Mouse (Mus musculus): ENCODE data around the gene Il17c.

DNA sequence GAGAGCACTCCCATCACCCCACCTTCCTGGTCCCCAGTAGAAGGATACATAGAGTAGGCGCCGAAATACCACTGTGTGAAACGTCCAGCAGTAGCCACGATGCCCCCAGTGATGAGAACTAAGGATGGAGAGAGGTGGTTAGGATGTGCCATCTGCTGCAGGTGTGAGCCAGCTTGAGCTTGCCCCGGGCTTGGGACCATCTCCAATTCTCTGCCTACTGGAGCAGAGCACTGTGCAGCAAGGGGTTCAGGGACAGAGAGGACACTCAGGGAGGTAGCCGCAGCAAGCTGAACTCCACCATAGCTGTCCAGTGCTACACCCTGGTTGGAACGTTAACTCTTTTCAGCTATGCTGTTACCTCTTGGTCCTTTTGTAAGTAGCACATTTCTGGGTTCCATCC, 5.8 kb downstream of the Il17c start:
- TF ChIP-seq POLR2A (IDR thresholded peaks at IDR 0.05; ENCODE audit: low read depth, low read length) (no peak), CTCF (conservative IDR thresholded peaks at IDR 0.05; ENCODE audit: insufficient read depth, insufficient read length, low read depth, low read length) (no peak)
